ENCODE assay signal across 13 mouse cellular contexts in genomic region chr11:87467491-87468277, GRCm38 (mm10).
DNase-seq lines count a peak whose midpoint lies in the region; ATAC-seq and TF ChIP-seq lines count a peak whose summit lies in the region.
"Had no signal": no experiment of that assay in that cellular context is flagged by ENCODE, and none has a peak within 500 bp of the region (broad histone marks: within the 10 kb centered on the region; RNA-seq: fewer than 3 reads in every experiment).

No protein-coding gene starts in this region.

- WGBS in limb, embryonic 12.5 days: 35% methylated on average over 19 of the region's 19 CpGs
- WGBS in limb, embryonic 10.5 days: 51% methylated on average over 19 of the region's 19 CpGs
- 51% methylated on average over 19 of the region's 19 CpGs for WGBS in liver, embryonic 12.5 days (ENCODE audit: insufficient replicate concordance)
- WGBS in hindbrain, postnatal 0 days: 59% methylated on average over 19 of the region's 19 CpGs
- WGBS in midbrain, embryonic 16.5 days: 69% methylated on average over 19 of the region's 19 CpGs

- H3K9me3 ChIP-seq in limb, embryonic 12.5 days: no peaks in the 10 kb centered on the region
- no peaks in the 10 kb centered on the region for H3K9me3 ChIP-seq in limb, embryonic 10.5 days (replicated peaks)
- H3K9me3 ChIP-seq in MEL (replicated peaks; ENCODE audit: insufficient read depth, low read length): no peaks in the 10 kb centered on the region
- no peaks in the 10 kb centered on the region for H3K9me3 ChIP-seq in liver, embryonic 12.5 days (replicated peaks)
- no peaks in the 10 kb centered on the region for H3K9me3 ChIP-seq in hindbrain, postnatal 0 days (ENCODE audit: low read length)
- H3K9me3 ChIP-seq in midbrain, embryonic 16.5 days (replicated peaks; ENCODE audit: control insufficient read depth, low read length, poor library complexity, severe bottlenecking): no peaks in the 10 kb centered on the region
- H3K9me3 ChIP-seq: forebrain, embryonic 15.5 days; hindbrain, embryonic 10.5 days; limb, embryonic 15.5 days; neural tube, embryonic 15.5 days had no signal

- TF ChIP-seq EP300 in MEL (IDR thresholded peaks at IDR 0.05; ENCODE audit: low read depth in 1 of 2, low read length in 2 of 2): 0 out of 4 replicates have a peak, but pooled peaks of 1 of the 2 experiments have one; percentile 12

- no peak for DNase-seq in limb, embryonic 10.5 days (ENCODE audit: low spot score)
- DNase-seq in MEL (ENCODE audit: low read depth, low spot score): peak; percentile 71
- DNase-seq in thymus, adult 18-20 months: peak; percentile 61 to 66
- DNase-seq in cerebellum, adult 8-10 months: no peak
- no peak for DNase-seq in hindbrain, postnatal 0 days (ENCODE audit: low spot score)
- DNase-seq: cerebellum, postnatal 25 days had no signal

- H3K27ac ChIP-seq in limb, embryonic 12.5 days: no peak overlapping the region
- H3K27ac ChIP-seq in limb, embryonic 10.5 days: no peak overlapping the region
- H3K27ac ChIP-seq in MEL (ENCODE audit: control insufficient read depth, low read depth, low read length): peak overlapping the region; percentile 32
- H3K27ac ChIP-seq in liver, embryonic 12.5 days: no peak overlapping the region
- H3K27ac ChIP-seq in hindbrain, postnatal 0 days: no peak overlapping the region
- no peak overlapping the region for H3K27ac ChIP-seq in midbrain, embryonic 16.5 days (ENCODE audit: low read length)
- H3K27ac ChIP-seq: forebrain, embryonic 15.5 days; hindbrain, embryonic 10.5 days; limb, embryonic 15.5 days; neural tube, embryonic 15.5 days had no signal

- no peak for TF ChIP-seq CTCF in MEL (IDR thresholded peaks at IDR 0.05 in 2 of 3, conservative IDR thresholded peaks at IDR 0.05 in 1 of 3; ENCODE audit: control insufficient read depth in 1 of 3, insufficient read depth in 1 of 3, low read depth in 2 of 3, low read length in 3 of 3, poor library complexity in 1 of 3, severe bottlenecking in 1 of 3)
- no peak for TF ChIP-seq CTCF in hindbrain, postnatal 0 days (IDR thresholded peaks at IDR 0.05; ENCODE audit: low read depth)

- peak in 1 of 2 experiments; percentile 25; a peak in 1 of 4 replicates for TF ChIP-seq POLR2A in MEL (IDR thresholded peaks at IDR 0.05; ENCODE audit: control insufficient read depth in 1 of 2, insufficient read depth in 1 of 2, low read depth in 1 of 2, low read length in 2 of 2, poor library complexity in 1 of 2)

- H3K9ac ChIP-seq in limb, embryonic 12.5 days (replicated peaks): no peak overlapping the region
- peak overlapping the region; percentile 64 for H3K9ac ChIP-seq in MEL (ENCODE audit: control insufficient read depth, low read depth, low read length, poor library complexity, severe bottlenecking)
- H3K9ac ChIP-seq in liver, embryonic 12.5 days: peak overlapping the region; percentile 31
- no peak overlapping the region for H3K9ac ChIP-seq in hindbrain, postnatal 0 days (replicated peaks; ENCODE audit: low read length)
- H3K9ac ChIP-seq in midbrain, embryonic 16.5 days (ENCODE audit: low read depth, low read length): no peak overlapping the region
- H3K9ac ChIP-seq: forebrain, embryonic 15.5 days; limb, embryonic 15.5 days; neural tube, embryonic 15.5 days had no signal

- H3K4me1 ChIP-seq in limb, embryonic 12.5 days (replicated peaks): peaks cover 15% of the 10 kb centered on the region; the same call in 1 of the 2 replicates
- peaks cover 18% of the 10 kb centered on the region for H3K4me1 ChIP-seq in limb, embryonic 10.5 days
- H3K4me1 ChIP-seq in MEL (ENCODE audit: control insufficient read depth in 1 of 2, insufficient read depth in 2 of 2, low read length in 2 of 2): peaks cover 11 to 28% of the 10 kb centered on the region in 2 experiments
- peaks cover 49% of the 10 kb centered on the region for H3K4me1 ChIP-seq in liver, embryonic 12.5 days
- H3K4me1 ChIP-seq in hindbrain, postnatal 0 days (ENCODE audit: insufficient read depth, low read length): no peaks in the 10 kb centered on the region
- no peaks in the 10 kb centered on the region; the same call in 1 of the 2 replicates for H3K4me1 ChIP-seq in midbrain, embryonic 16.5 days (ENCODE audit: control insufficient read depth, insufficient read depth, low read length)

- no peak for TF ChIP-seq RAD21 in MEL (IDR thresholded peaks at IDR 0.05; ENCODE audit: low read depth, low read length)

- peak overlapping the region; percentile 31; the same call in 1 of the 2 replicates for H3K4me2 ChIP-seq in limb, embryonic 12.5 days
- H3K4me2 ChIP-seq in liver, embryonic 12.5 days: peak overlapping the region; percentile 19; the same call in 1 of the 2 replicates
- no peak overlapping the region for H3K4me2 ChIP-seq in hindbrain, postnatal 0 days (ENCODE audit: low read depth, low read length)
- H3K4me2 ChIP-seq in midbrain, embryonic 16.5 days (ENCODE audit: low read length): no peak overlapping the region
- H3K4me2 ChIP-seq: forebrain, embryonic 15.5 days; limb, embryonic 15.5 days; neural tube, embryonic 15.5 days had no signal

- 0 out of 2 replicates have a peak, but pooled peaks cover 3% of the 10 kb centered on the region for H3K27me3 ChIP-seq in limb, embryonic 12.5 days
- H3K27me3 ChIP-seq in limb, embryonic 10.5 days (ENCODE audit: low read depth, poor library complexity, severe bottlenecking): no peaks in the 10 kb centered on the region
- no peaks in the 10 kb centered on the region for H3K27me3 ChIP-seq in MEL (ENCODE audit: control insufficient read depth in 1 of 2, insufficient read depth in 2 of 2, low read length in 2 of 2)
- 0 out of 2 replicates have a peak, but pooled peaks cover 4% of the 10 kb centered on the region for H3K27me3 ChIP-seq in liver, embryonic 12.5 days (replicated peaks)
- H3K27me3 ChIP-seq in hindbrain, postnatal 0 days (ENCODE audit: insufficient read depth, low read length): no peaks in the 10 kb centered on the region
- H3K27me3 ChIP-seq in midbrain, embryonic 16.5 days (ENCODE audit: control insufficient read depth, insufficient read depth, low read depth, low read length): no peaks in the 10 kb centered on the region
- H3K27me3 ChIP-seq: forebrain, embryonic 15.5 days; limb, embryonic 15.5 days; neural tube, embryonic 15.5 days had no signal

- no peak for ATAC-seq in limb, embryonic 12.5 days (ENCODE audit: insufficient number of reproducible peaks, insufficient read depth, low FRiP score, low TSS enrichment, low read depth)
- ATAC-seq in liver, embryonic 12.5 days: no peak
- no peak for ATAC-seq in hindbrain, postnatal 0 days
- ATAC-seq in midbrain, embryonic 16.5 days: no peak
- ATAC-seq: forebrain, embryonic 15.5 days had no signal

- H3K4me3 ChIP-seq in limb, embryonic 12.5 days (replicated peaks): no peak overlapping the region
- no peak overlapping the region for H3K4me3 ChIP-seq in limb, embryonic 10.5 days
- peak overlapping the region; percentile 56 to 70 for H3K4me3 ChIP-seq in MEL (ENCODE audit: control insufficient read depth in 1 of 2, insufficient read depth in 1 of 2, low read depth in 2 of 2, low read length in 2 of 2)
- H3K4me3 ChIP-seq in liver, embryonic 12.5 days: no peak overlapping the region
- no peak overlapping the region for H3K4me3 ChIP-seq in hindbrain, postnatal 0 days (ENCODE audit: low read length)
- no peak overlapping the region for H3K4me3 ChIP-seq in midbrain, embryonic 16.5 days (ENCODE audit: low read depth, low read length)
- H3K4me3 ChIP-seq: forebrain, embryonic 15.5 days; hindbrain, embryonic 10.5 days; limb, embryonic 15.5 days; neural tube, embryonic 15.5 days had no signal

- no peaks in the 10 kb centered on the region for H3K36me3 ChIP-seq in limb, embryonic 12.5 days
- H3K36me3 ChIP-seq in limb, embryonic 10.5 days: no peaks in the 10 kb centered on the region
- H3K36me3 ChIP-seq in MEL (ENCODE audit: control insufficient read depth in 1 of 2, insufficient read depth in 2 of 2, low read length in 2 of 2): peaks cover 0 to 34% of the 10 kb centered on the region in 2 experiments; a peak in 2 of 4 replicates
- no peaks in the 10 kb centered on the region for H3K36me3 ChIP-seq in liver, embryonic 12.5 days
- no peaks in the 10 kb centered on the region for H3K36me3 ChIP-seq in hindbrain, postnatal 0 days (ENCODE audit: insufficient read depth, low read length)
- no peaks in the 10 kb centered on the region for H3K36me3 ChIP-seq in midbrain, embryonic 16.5 days (ENCODE audit: control insufficient read depth, insufficient read depth, low read length)
- H3K36me3 ChIP-seq: forebrain, embryonic 15.5 days; hindbrain, embryonic 10.5 days; limb, embryonic 15.5 days; neural tube, embryonic 15.5 days had no signal

- no peaks in the 10 kb centered on the region; the same call in 1 of the 2 replicates for H3K79me2 ChIP-seq in MEL (ENCODE audit: control insufficient read depth, insufficient read depth, low read length, poor library complexity)

TF ChIP-seq in MEL, 35 proteins besides CTCF, POLR2A, EP300 and RAD21:
- 0 out of 2 replicates have a peak, but pooled peaks have one; percentile 14 for TF ChIP-seq TCF12 (IDR thresholded peaks at IDR 0.05; ENCODE audit: low read depth, low read length)
- no peak for TF ChIP-seq POLR2AphosphoS2 (IDR thresholded peaks at IDR 0.05; ENCODE audit: low read length)
- 0 out of 2 replicates have a peak, but pooled peaks have one; percentile 33 for TF ChIP-seq ELF1 (IDR thresholded peaks at IDR 0.05; ENCODE audit: low read depth, low read length)
- no peak for TF ChIP-seq USF1 (IDR thresholded peaks at IDR 0.05; ENCODE audit: low read depth, low read length)
- TF ChIP-seq TAL1 (IDR thresholded peaks at IDR 0.05; ENCODE audit: low read length): no peak
- 0 out of 2 replicates have a peak, but pooled peaks have one; percentile 20 for TF ChIP-seq RCOR1 (IDR thresholded peaks at IDR 0.05; ENCODE audit: low read depth, low read length)
- no peak for TF ChIP-seq MYB (IDR thresholded peaks at IDR 0.05; ENCODE audit: low read depth, low read length)
- TF ChIP-seq ZNF384 (IDR thresholded peaks at IDR 0.05; ENCODE audit: low read depth, low read length): no peak
- peak; percentile 54 for TF ChIP-seq MXI1 (IDR thresholded peaks at IDR 0.05; ENCODE audit: low read depth, low read length)
- peak; percentile 34; the same call in 1 of the 2 replicates for TF ChIP-seq ETS1 (IDR thresholded peaks at IDR 0.05; ENCODE audit: low read depth, low read length)
- 0 out of 2 replicates have a peak, but pooled peaks have one; percentile 7 for TF ChIP-seq NELFE (IDR thresholded peaks at IDR 0.05; ENCODE audit: low read depth, low read length)

Comparison
In these comparisons a context has a peak if more than half of its experiments do, and no peak if none do; other contexts are left out.
1. H3K4me2 ChIP-seq: peak in limb, embryonic 12.5 days (single experiment) and liver, embryonic 12.5 days (single experiment); none in hindbrain, postnatal 0 days (single experiment) and midbrain, embryonic 16.5 days (single experiment).
2. H3K4me3 ChIP-seq: peak in MEL (2 of 2); none in limb, embryonic 12.5 days (single experiment), limb, embryonic 10.5 days (single experiment), liver, embryonic 12.5 days (single experiment), hindbrain, postnatal 0 days (single experiment) and midbrain, embryonic 16.5 days (single experiment).
3. H3K9ac ChIP-seq: peak in MEL (single experiment) and liver, embryonic 12.5 days (single experiment); none in limb, embryonic 12.5 days (single experiment), hindbrain, postnatal 0 days (single experiment) and midbrain, embryonic 16.5 days (single experiment).
4. DNase-seq: peak in MEL (single experiment) and thymus, adult 18-20 months (2 of 2); none in limb, embryonic 10.5 days (single experiment), cerebellum, adult 8-10 months (single experiment) and hindbrain, postnatal 0 days (single experiment).